Mouse (Mus musculus) small intestine, adult 2 months (tissue): Measurements from ENCODE around the gene Smurf2. TPM values are rescaled to one million over a fixed set of nuclear protein-coding genes. Genes with fewer than 3 reads are reported as not detected.

Source experiments
- H3K27ac ChIP-seq: fragments of 200-500 bp; 2 replicates; pipeline ENCODE4 v1.5.1; 2012; ENCODE audit warnings: low read depth, low read length, control low read depth, inconsistent platforms; ENCODE audit not compliant: insufficient read depth
- H3K27me3 ChIP-seq: fragments of 200-500 bp; 2 replicates; pipeline ENCODE4 v1.6.1; 2012; ENCODE audit warnings: mild to moderate bottlenecking, moderate library complexity, low read length, inconsistent platforms; ENCODE audit not compliant: control insufficient read depth, insufficient read depth
- H3K36me3 ChIP-seq: fragments of 200-500 bp; 2 replicates; pipeline ENCODE4 v1.6.1; 2012; ENCODE audit warnings: mild to moderate bottlenecking, low read length, control low read depth, inconsistent platforms; ENCODE audit not compliant: control insufficient read depth, insufficient read depth
- H3K4me1 ChIP-seq: fragments of 200-500 bp; 2 replicates; pipeline ENCODE4 v1.6.1; 2012; ENCODE audit warnings: low read length, inconsistent platforms, mixed read lengths; ENCODE audit not compliant: control insufficient read depth, insufficient read depth, insufficient read length
- H3K4me3 ChIP-seq: fragments of 200-500 bp; 2 replicates; pipeline ENCODE4 v1.5.1; 2012; ENCODE audit warnings: low read depth, mild to moderate bottlenecking, control low read depth, inconsistent platforms, low read length, moderate library complexity
- CTCF ChIP-seq: fragments of 200-500 bp; IDR thresholded peaks from 2 replicates; pipeline ENCODE4 v1.5.1; 2012; ENCODE audit warnings: low read depth, mild to moderate bottlenecking, control low read depth, inconsistent platforms, low read length, moderate library complexity, mixed read lengths; ENCODE audit not compliant: insufficient replicate concordance, insufficient read length; ENCODE audit errors: extremely low read depth
- POLR2A ChIP-seq: fragments of 200-500 bp; IDR thresholded peaks from 2 replicates; pipeline ENCODE4 v1.6.1; 2012; ENCODE audit warnings: low read depth, mild to moderate bottlenecking, control low read depth, inconsistent platforms, low read length, moderate library complexity
- WGBS: fragments of 180-500 bp; shearing (Covaris S2); methylation state at CpG from one replicate; pipeline ENCODE4 v1.1.7; 2018; 5-methylcytosine and 5-hydroxymethylcytosine counted together
- polyA plus RNA-seq: library from polyadenylated mRNA; depleted of rRNA; stranded (reverse); fragments of >200 nt; gene quantifications from 2 replicates; pipeline ENCODE4 v1.2.3, GENCODE M21; 2012

The Smurf2 gene
- polyA plus RNA-seq, 1 experiment: 5.9 TPM

DNA sequence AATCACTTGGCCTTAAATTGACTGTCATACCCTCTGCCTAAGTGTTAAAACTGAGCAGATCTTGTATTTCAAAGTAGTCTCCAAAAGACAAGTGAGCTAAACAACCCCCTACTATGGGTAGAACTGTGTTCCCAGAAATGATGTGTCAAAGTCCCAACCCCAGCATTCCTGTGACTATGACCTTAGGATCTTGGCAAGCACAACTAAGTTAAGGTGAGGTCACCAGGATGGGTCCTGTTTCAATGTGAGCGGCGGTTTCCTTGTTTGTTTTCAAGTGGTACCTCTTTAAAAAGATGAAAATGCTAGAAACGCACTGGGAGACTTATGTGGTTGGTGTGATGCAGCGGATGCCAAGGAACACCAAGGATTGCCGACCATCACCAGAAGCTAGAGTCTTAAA is 7.4 kb upstream of the Smurf2 start:
- no peak overlapping the region for H3K4me3 ChIP-seq
- H3K27ac ChIP-seq: no peak overlapping the region
- no peaks in the 10 kb centered on the region for H3K36me3 ChIP-seq
- 76% methylated on average over 5 of the region's 5 CpGs for WGBS
- no peaks in the 10 kb centered on the region for H3K27me3 ChIP-seq
- peaks cover 2% of the 10 kb centered on the region; the same call in 1 of the 2 replicates for H3K4me1 ChIP-seq
- TF ChIP-seq CTCF: no peak
- TF ChIP-seq POLR2A: no peak

DNA sequence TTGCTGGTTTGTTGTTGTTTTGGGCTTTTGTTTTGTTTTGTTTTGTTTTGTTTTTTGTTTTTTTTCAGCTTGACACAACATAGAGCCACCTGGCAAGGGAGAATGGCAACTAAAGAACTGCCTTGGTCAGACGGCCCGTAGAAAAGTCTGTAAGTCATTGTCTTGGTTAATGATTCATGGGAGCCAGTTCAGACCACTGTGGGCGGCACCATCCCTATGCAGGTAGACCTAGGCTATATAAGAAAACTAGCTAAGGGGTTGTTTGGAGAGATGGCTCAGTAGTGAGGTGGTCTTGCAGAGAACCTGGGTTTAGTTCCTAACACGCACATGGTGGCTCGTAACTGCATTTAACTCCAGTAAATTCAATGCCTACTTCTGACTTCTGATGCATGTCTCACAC is 6.7 kb upstream of the Smurf2 start:
- no peak overlapping the region for H3K27ac ChIP-seq
- TF ChIP-seq POLR2A (no peak), CTCF (no peak)
- no peaks in the 10 kb centered on the region for H3K27me3 ChIP-seq
- peaks cover 2% of the 10 kb centered on the region; the same call in 1 of the 2 replicates for H3K4me1 ChIP-seq
- no peaks in the 10 kb centered on the region for H3K36me3 ChIP-seq
- H3K4me3 ChIP-seq: no peak overlapping the region
- WGBS: 73% methylated on average over 5 of the region's 5 CpGs

DNA sequence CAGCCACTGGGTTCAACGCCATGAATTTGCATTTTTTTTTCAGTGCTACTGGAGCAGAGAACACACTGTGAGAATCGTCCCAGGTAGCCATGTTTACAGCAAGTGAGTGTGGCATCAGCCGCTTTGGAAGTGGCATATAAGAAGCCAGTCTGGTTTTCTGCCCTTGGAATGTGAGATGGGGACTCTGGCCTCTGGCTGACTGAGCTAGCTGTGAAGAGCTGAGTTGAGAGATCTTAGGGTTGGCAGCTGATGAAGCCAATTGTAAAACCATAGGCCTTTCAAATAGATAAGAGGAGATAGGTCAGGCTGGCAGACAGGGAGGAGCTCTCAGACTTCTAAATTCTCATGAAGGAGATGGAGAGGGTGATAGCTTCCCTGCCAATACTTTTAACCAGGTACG is 6.2 kb upstream of the Smurf2 start:
- H3K4me1 ChIP-seq: peaks cover 2% of the 10 kb centered on the region; the same call in 1 of the 2 replicates
- H3K36me3 ChIP-seq: no peaks in the 10 kb centered on the region
- no peaks in the 10 kb centered on the region for H3K27me3 ChIP-seq
- no peak for TF ChIP-seq POLR2A
- TF ChIP-seq CTCF: no peak
- no peak overlapping the region for H3K27ac ChIP-seq
- WGBS: 73% methylated on average over 4 of the region's 4 CpGs
- no peak overlapping the region for H3K4me3 ChIP-seq

DNA sequence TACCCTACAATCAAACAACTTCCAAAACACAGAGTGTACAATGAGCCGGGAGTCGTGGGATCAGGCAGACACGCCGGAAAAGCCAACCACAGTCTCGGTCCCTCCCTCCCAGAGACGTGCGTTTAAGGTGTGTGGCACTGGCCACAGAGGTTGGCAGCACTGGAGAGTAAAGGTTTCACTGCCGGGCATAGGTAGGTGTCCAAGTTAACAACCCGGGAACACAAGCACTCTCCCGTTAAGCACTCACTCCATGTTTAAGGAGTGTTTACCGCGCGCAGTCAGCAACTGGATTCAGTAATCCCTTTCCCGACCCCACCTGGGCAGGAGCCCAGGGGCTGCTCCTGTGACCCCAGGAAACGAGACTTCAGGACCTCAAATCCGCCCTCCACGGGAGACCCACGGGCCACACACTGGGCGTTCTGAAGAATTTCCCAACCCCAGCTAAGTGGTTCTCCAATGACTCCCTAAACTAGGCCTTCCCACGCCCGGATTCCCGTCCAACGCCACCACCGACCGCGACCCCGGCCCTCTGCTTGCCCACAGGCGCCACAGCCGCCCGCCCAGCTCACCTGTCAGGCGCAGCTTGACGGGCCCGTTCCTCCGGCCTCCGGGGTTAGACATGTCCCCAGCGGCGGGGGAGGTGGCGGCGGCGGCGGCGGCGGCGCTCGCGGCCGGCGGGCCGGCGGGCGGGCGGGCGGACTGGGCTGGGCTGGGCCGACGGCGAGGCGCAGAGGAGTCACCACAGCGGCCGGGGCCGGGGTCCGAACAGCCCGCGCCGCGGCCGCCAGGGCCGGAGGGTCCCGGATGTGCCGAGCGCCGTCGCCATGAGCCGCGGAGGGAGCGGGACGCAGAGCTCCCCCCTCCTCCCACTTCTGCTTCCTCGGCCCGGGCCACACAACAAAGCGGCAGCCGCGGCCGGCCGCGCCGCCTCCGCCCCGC is 634 bp downstream of the Smurf2 start:
- Histone ChIP-seq H3K27me3 (no peaks in the 10 kb centered on the region; the same call in 1 of the 2 replicates), H3K27ac (peak overlapping the region; percentile 95), H3K36me3 (no peaks in the 10 kb centered on the region), H3K4me1 (no peaks in the 10 kb centered on the region), H3K4me3 (peak overlapping the region; percentile 100)
- WGBS: 2% methylated on average over 77 of the region's 87 CpGs
- TF ChIP-seq CTCF (no peak; the same call in 1 of the 2 replicates), POLR2A (no peak)

DNA sequence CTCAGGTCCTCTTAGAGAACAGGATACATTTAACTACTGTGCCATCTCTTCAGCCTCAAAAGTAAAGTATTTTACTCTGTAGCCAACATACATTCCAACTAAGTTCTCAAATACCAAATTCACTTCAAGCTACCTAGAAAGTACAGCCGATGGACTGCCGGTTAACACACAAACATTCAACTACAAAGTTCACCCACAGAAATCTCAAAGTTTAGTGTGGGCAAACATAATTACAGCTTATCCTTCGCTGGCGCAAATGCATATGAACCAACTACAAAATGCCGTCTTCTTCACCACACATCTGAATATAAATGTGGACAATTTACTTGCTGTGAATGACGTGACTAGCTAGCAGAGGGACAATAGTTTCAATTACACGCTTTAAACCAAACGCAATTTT is 1.6 kb downstream of the Smurf2 start:
- no peaks in the 10 kb centered on the region; the same call in 1 of the 2 replicates for H3K27me3 ChIP-seq
- WGBS: 6% methylated on average over 8 of the region's 8 CpGs
- no peak for TF ChIP-seq POLR2A
- no peak for TF ChIP-seq CTCF
- no peaks in the 10 kb centered on the region for H3K36me3 ChIP-seq
- H3K4me1 ChIP-seq: no peaks in the 10 kb centered on the region
- H3K27ac ChIP-seq: peak overlapping the region; percentile 95; the same call in 1 of the 2 replicates
- H3K4me3 ChIP-seq: no peak overlapping the region; the same call in 1 of the 2 replicates

DNA sequence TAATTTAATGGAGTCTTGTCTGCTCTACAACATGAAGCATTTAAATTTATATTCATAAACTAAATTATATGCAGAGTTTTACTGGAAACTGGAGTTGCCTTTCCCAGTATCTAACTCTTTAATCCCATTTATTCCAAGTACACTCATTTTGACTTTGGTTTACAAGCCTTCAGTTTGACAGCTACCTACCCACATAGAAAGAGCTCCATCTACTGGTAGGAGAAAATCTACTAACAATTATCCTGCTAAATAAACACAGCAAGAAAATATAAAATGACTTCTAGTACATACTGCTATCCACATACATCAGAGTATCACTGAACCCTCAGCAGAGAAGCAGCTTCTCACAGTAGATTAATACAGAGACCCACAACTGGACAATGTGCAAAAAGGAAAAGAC is 9.3 kb downstream of the Smurf2 start:
- Histone ChIP-seq H3K27me3 (no peaks in the 10 kb centered on the region), H3K36me3 (peaks cover 4% of the 10 kb centered on the region; the same call in 1 of the 2 replicates), H3K4me3 (no peak overlapping the region), H3K4me1 (peaks cover 5% of the 10 kb centered on the region; the same call in 1 of the 2 replicates), H3K27ac (no peak overlapping the region)
- no peak for TF ChIP-seq CTCF
- no peak for TF ChIP-seq POLR2A

DNA sequence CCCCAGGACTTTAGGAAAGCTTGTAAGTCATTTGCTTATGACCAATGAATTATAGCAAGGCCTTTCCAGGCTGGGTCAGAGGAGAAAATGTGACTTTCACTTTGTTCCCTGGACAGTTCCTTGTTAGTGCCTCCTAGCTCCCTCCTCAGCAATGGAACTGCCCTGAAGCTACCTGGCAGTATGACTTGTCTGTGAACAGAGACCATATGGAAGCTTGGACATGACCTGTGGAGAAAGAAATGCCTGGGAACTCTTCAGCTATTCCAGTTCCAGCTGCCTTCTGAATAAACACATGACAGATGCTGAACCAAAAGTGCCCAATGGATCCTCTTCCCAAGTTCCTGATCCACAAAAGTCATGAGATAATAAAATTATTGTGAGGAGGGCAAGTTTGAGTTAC is 12.5 kb downstream of the Smurf2 start:
- H3K4me1 ChIP-seq: peaks cover 5% of the 10 kb centered on the region; the same call in 1 of the 2 replicates
- no peaks in the 10 kb centered on the region for H3K27me3 ChIP-seq
- no peak overlapping the region for H3K4me3 ChIP-seq
- 0 out of 2 replicates have a peak overlapping the region, but pooled peaks have one; percentile 16 for H3K27ac ChIP-seq
- TF ChIP-seq CTCF: no peak
- no peak for TF ChIP-seq POLR2A
- H3K36me3 ChIP-seq: peaks cover 4% of the 10 kb centered on the region; the same call in 1 of the 2 replicates
